Mouse (Mus musculus): ENCODE measurements around the gene Cops7b.
A peak's percentile ranks its signal among the peaks of the same experiment; 100 is the strongest.
"Not testable (repeated sequence)": the region's sequence is repeated elsewhere in the genome, so short reads cannot be mapped to it uniquely, and the experiment has no call there.

The Cops7b gene

GRCm38 (mm10) chr1:86582451-86583096 is at the start of gene Cops7b, which contains the start of gene Pde6d:
Cops7b (plus strand) TSS chr1:86582904.
Pde6d (minus strand) TSS chr1:86582629.
- DNase-seq = peak; percentile 96

- DNase-seq = no peak
These were observed 49.1 kb upstream of the Cops7b start for GRCm38 (mm10) chr1:86533411-86534130.

- DNase-seq = peak; percentile 45
These were observed 44.3 kb upstream of the Cops7b start for GRCm38 (mm10) chr1:86538383-86538782.

- DNase-seq = not testable (repeated sequence)
These were observed 43.1 kb upstream of the Cops7b start for GRCm38 (mm10) chr1:86539583-86539982.

GRCm38 (mm10) chr1:86542584-86542983 is 40.1 kb upstream of the Cops7b start:
- DNase-seq = no peak

- no peak for DNase-seq
These were observed 35.9 kb upstream of the Cops7b start for GRCm38 (mm10) chr1:86546797-86547196.

- DNase-seq = no peak
These were observed 31.4 kb upstream of the Cops7b start for GRCm38 (mm10) chr1:86551299-86551698.

- no peak for DNase-seq
These were observed 30.8 kb upstream of the Cops7b start for GRCm38 (mm10) chr1:86551877-86552276.

GRCm38 (mm10) chr1:86555665-86556064 is 27.0 kb upstream of the Cops7b start:
- DNase-seq = no peak

GRCm38 (mm10) chr1:86557872-86558271 is 24.8 kb upstream of the Cops7b start:
- DNase-seq = no peak

- no peak for DNase-seq
These were observed 23.5 kb upstream of the Cops7b start for GRCm38 (mm10) chr1:86559232-86559631.

GRCm38 (mm10) chr1:86562663-86563062 is 20.0 kb upstream of the Cops7b start:
- DNase-seq = no peak

GRCm38 (mm10) chr1:86568409-86568808 is 14.3 kb upstream of the Cops7b start:
- DNase-seq = no peak

- no peak for DNase-seq
These were observed 13.3 kb upstream of the Cops7b start for GRCm38 (mm10) chr1:86569292-86569860.

GRCm38 (mm10) chr1:86571381-86571780 is 11.3 kb upstream of the Cops7b start:
- DNase-seq = no peak

- no peak for DNase-seq
These were observed 10.8 kb upstream of the Cops7b start for GRCm38 (mm10) chr1:86571941-86572340.

- no peak for DNase-seq
These were observed 2.3 kb upstream of the Cops7b start for GRCm38 (mm10) chr1:86580426-86580825.

GRCm38 (mm10) chr1:86581692-86582450 is 833 bp upstream of the Cops7b start:
- no peak for DNase-seq

- DNase-seq = no peak
These were observed 1.0 kb downstream of the Cops7b start for GRCm38 (mm10) chr1:86583709-86584108.

- peak; percentile 81 for DNase-seq
These were observed 4.3 kb downstream of the Cops7b start for GRCm38 (mm10) chr1:86586992-86587391.

- DNase-seq = no peak
These were observed 11.8 kb downstream of the Cops7b start for GRCm38 (mm10) chr1:86594539-86594938.

- DNase-seq = no peak
These were observed 12.6 kb downstream of the Cops7b start for GRCm38 (mm10) chr1:86595315-86595714.

- no peak for DNase-seq
These were observed 13.8 kb downstream of the Cops7b start for GRCm38 (mm10) chr1:86596512-86596911.
